Mouse (Mus musculus): ENCODE measurements at regions not wholly inside any gene's neighbourhood (a gene's known extent, or its start where the extent isn't known, plus 50 kb on each side); places are given as distances from the start of the nearest gene placed in this dataset.

DNA sequence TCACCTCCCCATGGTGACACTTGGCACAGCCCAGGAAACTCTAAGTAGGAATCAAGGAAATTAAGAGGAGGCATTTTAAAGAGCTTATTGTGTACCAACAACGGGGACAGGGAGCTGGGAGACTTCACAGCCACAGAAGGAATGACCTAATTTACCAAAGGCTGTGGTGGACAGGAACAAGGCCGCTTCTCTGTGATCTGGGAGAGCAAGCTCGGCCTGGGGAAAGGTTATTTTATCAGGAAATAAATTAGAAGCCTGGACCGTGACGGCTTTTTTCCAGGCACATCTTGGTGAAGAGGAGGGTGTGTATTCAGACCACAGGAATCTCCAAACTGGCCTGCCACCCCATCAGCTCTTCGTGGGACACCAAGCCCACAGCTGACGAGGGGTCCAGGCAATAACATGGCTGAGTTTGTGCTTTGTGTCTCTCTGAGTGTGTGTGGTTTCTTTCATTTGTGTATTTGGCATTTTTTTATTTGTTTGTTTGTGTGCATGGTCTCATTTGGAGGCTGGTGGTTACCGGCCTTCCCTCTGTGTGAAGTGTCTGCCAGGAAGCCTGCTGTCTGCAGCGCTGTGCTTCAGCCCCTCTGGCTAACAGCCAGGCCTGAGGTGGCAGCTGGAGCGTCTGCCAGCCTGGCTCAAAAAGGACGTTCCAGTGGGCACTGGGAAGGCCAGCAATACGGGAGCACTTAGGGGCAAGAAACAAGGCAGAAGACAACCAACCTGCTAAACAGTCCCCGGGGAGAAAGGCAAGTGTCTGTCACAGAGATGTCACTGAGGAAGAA, 2174.6 kb upstream of the Gm7489 start:
- Histone ChIP-seq H3K27me3 (ENCODE audit: insufficient read depth, low read length) (no peaks in the 10 kb centered on the region), H3K4me3 (ENCODE audit: low read length) (no peak overlapping the region), H3K9me3 (ENCODE audit: low read length) (no peaks in the 10 kb centered on the region), H3K4me2 (replicated peaks; ENCODE audit: low read depth, low read length) (no peak overlapping the region), H3K9ac (replicated peaks; ENCODE audit: low read length) (no peak overlapping the region), H3K4me1 (ENCODE audit: insufficient read depth, low read length) (no peaks in the 10 kb centered on the region), H3K27ac (ENCODE audit: low read length) (no peak overlapping the region), H3K36me3 (ENCODE audit: insufficient read depth, low read length) (no peaks in the 10 kb centered on the region)
- ATAC-seq (ENCODE audit: low FRiP score, low TSS enrichment), result 0 out of 2 replicates have a peak, but pooled peaks have one; percentile 59
- 30% methylated on average over 13 of the region's 13 CpGs for WGBS

- Histone ChIP-seq H3K9me3 (ENCODE audit: low read length) (no peaks in the 10 kb centered on the region), H3K27ac (ENCODE audit: low read length) (no peak overlapping the region), H3K27me3 (ENCODE audit: insufficient read depth, low read length) (no peaks in the 10 kb centered on the region), H3K36me3 (ENCODE audit: insufficient read depth, low read length) (no peaks in the 10 kb centered on the region), H3K4me3 (ENCODE audit: low read length) (no peak overlapping the region), H3K4me1 (ENCODE audit: insufficient read depth, low read length) (no peaks in the 10 kb centered on the region), H3K4me2 (replicated peaks; ENCODE audit: low read depth, low read length) (no peak overlapping the region), H3K9ac (replicated peaks; ENCODE audit: low read length) (no peak overlapping the region)
- 30% methylated on average over 9 of the region's 9 CpGs for WGBS
- ATAC-seq (ENCODE audit: low FRiP score, low TSS enrichment), result peak; percentile 23; the same call in 1 of the 2 replicates
Observed at GRCm38 (mm10) chr15:51720873-51721308, 2163.8 kb upstream of the Gm7489 start.

- no peaks in the 10 kb centered on the region for H3K27me3 ChIP-seq (ENCODE audit: insufficient read depth, low read length)
- no peak for ATAC-seq (ENCODE audit: low FRiP score, low TSS enrichment)
- 57% methylated on average over 5 of the region's 5 CpGs for WGBS
Observed at GRCm38 (mm10) chr15:51721363-51721762, 2163.3 kb upstream of the Gm7489 start.

DNA sequence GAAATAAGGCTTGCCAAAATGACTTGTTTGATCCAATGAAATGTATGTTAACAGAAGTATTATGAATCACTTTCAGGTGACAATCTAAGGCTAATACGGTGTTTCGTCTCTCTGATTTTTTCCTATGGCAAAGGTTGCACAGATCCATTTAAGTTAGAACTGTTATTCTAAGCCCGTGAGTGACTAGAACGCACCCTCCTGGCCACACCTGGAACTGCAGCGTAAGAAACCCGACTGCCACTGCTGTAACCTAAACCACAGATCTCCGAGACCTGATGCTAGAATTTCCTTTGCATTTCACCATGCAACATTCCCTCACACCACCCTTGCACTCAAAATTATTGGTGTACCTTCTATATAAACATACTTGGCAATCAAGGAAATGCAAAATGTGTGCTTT, 2160.6 kb upstream of the Gm7489 start:
- Histone ChIP-seq H3K27me3 (ENCODE audit: insufficient read depth, low read length) (no peaks in the 10 kb centered on the region), H3K36me3 (ENCODE audit: insufficient read depth, low read length) (no peaks in the 10 kb centered on the region), H3K4me1 (ENCODE audit: insufficient read depth, low read length) (no peaks in the 10 kb centered on the region), H3K27ac (ENCODE audit: low read length) (no peak overlapping the region), H3K9me3 (ENCODE audit: low read length) (no peaks in the 10 kb centered on the region), H3K9ac (replicated peaks; ENCODE audit: low read length) (no peak overlapping the region), H3K4me3 (ENCODE audit: low read length) (no peak overlapping the region), H3K4me2 (replicated peaks; ENCODE audit: low read depth, low read length) (no peak overlapping the region)
- WGBS, result 77% methylated on average over 7 of the region's 7 CpGs
- ATAC-seq (ENCODE audit: low FRiP score, low TSS enrichment), result no peak

More at GRCm38 (mm10) chr15:51721363-51721762, 2163.3 kb upstream of the Gm7489 start:
- Histone ChIP-seq H3K4me1 (ENCODE audit: insufficient read depth, low read length) (no peaks in the 10 kb centered on the region), H3K9me3 (ENCODE audit: low read length) (no peaks in the 10 kb centered on the region), H3K27ac (ENCODE audit: low read length) (no peak overlapping the region), H3K9ac (replicated peaks; ENCODE audit: low read length) (no peak overlapping the region), H3K4me2 (replicated peaks; ENCODE audit: low read depth, low read length) (no peak overlapping the region), H3K4me3 (ENCODE audit: low read length) (no peak overlapping the region), H3K36me3 (ENCODE audit: insufficient read depth, low read length) (no peaks in the 10 kb centered on the region)

DNA sequence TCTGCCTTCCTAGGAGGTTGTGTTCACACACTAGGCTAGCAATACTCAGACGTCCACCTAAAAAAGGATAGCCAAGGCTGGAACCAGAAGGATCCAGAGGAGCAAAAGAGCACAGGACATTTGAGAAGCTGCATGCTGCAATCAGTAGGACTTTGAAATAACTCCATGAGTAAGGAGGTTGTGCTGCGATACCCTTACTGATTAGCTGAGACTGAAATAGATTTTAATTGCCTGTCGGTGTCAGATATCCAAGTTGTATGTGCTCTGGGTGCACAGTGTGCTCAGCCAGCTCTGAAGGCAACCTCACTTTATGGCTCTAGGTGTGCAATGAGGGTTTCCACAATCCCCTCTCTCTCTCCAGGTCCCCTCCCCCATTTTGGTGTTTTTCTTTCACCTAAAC, 2159.2 kb upstream of the Gm7489 start:
- Histone ChIP-seq H3K4me3 (ENCODE audit: low read length) (no peak overlapping the region), H3K9ac (replicated peaks; ENCODE audit: low read length) (no peak overlapping the region), H3K9me3 (ENCODE audit: low read length) (no peaks in the 10 kb centered on the region), H3K27ac (ENCODE audit: low read length) (no peak overlapping the region), H3K36me3 (ENCODE audit: insufficient read depth, low read length) (no peaks in the 10 kb centered on the region), H3K27me3 (ENCODE audit: insufficient read depth, low read length) (no peaks in the 10 kb centered on the region), H3K4me2 (replicated peaks; ENCODE audit: low read depth, low read length) (no peak overlapping the region), H3K4me1 (ENCODE audit: insufficient read depth, low read length) (no peaks in the 10 kb centered on the region)
- peak; percentile 66 for ATAC-seq (ENCODE audit: low FRiP score, low TSS enrichment)
- 50% methylated on average over 3 of the region's 3 CpGs for WGBS

GRCm38 (mm10) chr15:51730106-51730505, 2154.6 kb upstream of the Gm7489 start:
- ATAC-seq (ENCODE audit: low FRiP score, low TSS enrichment), result no peak

GRCm38 (mm10) chr15:51730805-51731412, 2153.8 kb upstream of the Gm7489 start:
- Histone ChIP-seq H3K9me3 (ENCODE audit: low read length) (peaks cover 7% of the 10 kb centered on the region; the same call in 1 of the 2 replicates), H3K4me1 (ENCODE audit: insufficient read depth, low read length) (no peaks in the 10 kb centered on the region), H3K27me3 (ENCODE audit: insufficient read depth, low read length) (no peaks in the 10 kb centered on the region), H3K27ac (ENCODE audit: low read length) (no peak overlapping the region), H3K9ac (replicated peaks; ENCODE audit: low read length) (no peak overlapping the region), H3K36me3 (ENCODE audit: insufficient read depth, low read length) (no peaks in the 10 kb centered on the region), H3K4me2 (replicated peaks; ENCODE audit: low read depth, low read length) (no peak overlapping the region), H3K4me3 (ENCODE audit: low read length) (no peak overlapping the region)
- no peak for ATAC-seq (ENCODE audit: low FRiP score, low TSS enrichment)
- WGBS, result 62% methylated on average over 12 of the region's 12 CpGs

More at GRCm38 (mm10) chr15:51730106-51730505, 2154.6 kb upstream of the Gm7489 start:
- Histone ChIP-seq H3K27ac (ENCODE audit: low read length) (no peak overlapping the region), H3K9me3 (ENCODE audit: low read length) (peaks cover 7% of the 10 kb centered on the region; the same call in 1 of the 2 replicates), H3K9ac (replicated peaks; ENCODE audit: low read length) (no peak overlapping the region), H3K36me3 (ENCODE audit: insufficient read depth, low read length) (no peaks in the 10 kb centered on the region), H3K4me2 (replicated peaks; ENCODE audit: low read depth, low read length) (no peak overlapping the region), H3K4me3 (ENCODE audit: low read length) (no peak overlapping the region), H3K4me1 (ENCODE audit: insufficient read depth, low read length) (no peaks in the 10 kb centered on the region), H3K27me3 (ENCODE audit: insufficient read depth, low read length) (no peaks in the 10 kb centered on the region)
- 85% methylated on average over 10 of the region's 10 CpGs for WGBS

- Histone ChIP-seq H3K4me1 (ENCODE audit: insufficient read depth, low read length) (no peaks in the 10 kb centered on the region), H3K9ac (replicated peaks; ENCODE audit: low read length) (no peak overlapping the region), H3K4me3 (ENCODE audit: low read length) (no peak overlapping the region), H3K27ac (ENCODE audit: low read length) (no peak overlapping the region), H3K27me3 (ENCODE audit: insufficient read depth, low read length) (no peaks in the 10 kb centered on the region), H3K9me3 (ENCODE audit: low read length) (peaks cover 7% of the 10 kb centered on the region; the same call in 1 of the 2 replicates), H3K36me3 (ENCODE audit: insufficient read depth, low read length) (no peaks in the 10 kb centered on the region), H3K4me2 (replicated peaks; ENCODE audit: low read depth, low read length) (no peak overlapping the region)
- no peak for ATAC-seq (ENCODE audit: low FRiP score, low TSS enrichment)
- 82% methylated on average over 1 of the region's 1 CpGs for WGBS
Observed at GRCm38 (mm10) chr15:51734194-51734593, 2150.5 kb upstream of the Gm7489 start.

Measured in kidney, embryonic 16.5 days (tissue).